Mouse (Mus musculus) inflammation-experienced regulatory T-cells (primary cell): ENCODE data around the gene Sp8. TPM values are rescaled to one million over a fixed set of nuclear protein-coding genes. Genes with fewer than 3 reads are reported as not detected.

Source experiments
- polyA plus RNA-seq, 2 experiments: library from polyadenylated mRNA; unstranded; fragments of 100-300 nt; shearing (Covaris generic); gene quantifications; one replicate each; pipeline ENCODE4 v1.2.1; 2017

Sp8 gene
- polyA plus RNA-seq: not detected

DNA sequence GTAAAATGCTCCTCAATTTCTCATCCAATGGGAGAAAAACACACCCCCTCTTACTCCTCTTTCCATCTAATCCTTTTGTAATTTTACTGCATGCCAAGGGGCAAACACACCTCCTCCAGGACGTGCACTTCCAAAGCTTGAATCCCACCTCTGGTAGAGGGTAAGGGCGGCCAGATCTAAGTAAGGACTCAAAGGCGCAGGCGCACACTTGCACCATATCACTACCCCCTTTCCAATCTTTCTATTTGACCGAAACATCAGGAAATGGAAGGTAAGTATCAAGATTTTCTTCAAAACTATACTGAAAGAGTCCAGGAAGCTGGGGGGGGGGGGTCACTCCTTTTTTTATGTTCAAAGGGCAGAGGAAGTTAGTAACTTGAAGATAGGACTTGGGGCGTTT is at the start of gene Sp8:
Gene Sp8, plus strand, starts transcription at position 109 of the 400 bp plus-strand sequence.

Other genes starting within 250 kb of the Sp8 start
- gene Abcb5, start 120.1 kb downstream of the Sp8 start, polyA plus RNA-seq: under 1 TPM in 1 of 2 experiments, not detected in 1; 0.20 TPM